Mouse (Mus musculus) ovary, adult 18-20 months (tissue): ENCODE data around the gene Habp4.

Experiments
- DNase-seq: peaks from one replicate; pipeline ENCODE4 v3.0.0; 2022; ENCODE audit warnings: low spot score, mixed read lengths

The Habp4 gene

GRCm38 (mm10) chr13:64178746-64179652 is 17.4 kb downstream of the Habp4 start:
- DNase-seq: no peak

- no peak for DNase-seq
Measured at GRCm38 (mm10) chr13:64180300-64180699, 18.7 kb downstream of the Habp4 start.

- no peak for DNase-seq
Measured at GRCm38 (mm10) chr13:64180888-64181287, 19.3 kb downstream of the Habp4 start.

- DNase-seq: no peak
Measured at GRCm38 (mm10) chr13:64182091-64182490, 20.5 kb downstream of the Habp4 start.

- DNase-seq: no peak
Measured at GRCm38 (mm10) chr13:64183583-64183982, 22.0 kb downstream of the Habp4 start.

- DNase-seq: no peak
Measured at GRCm38 (mm10) chr13:64184361-64184760, 22.7 kb downstream of the Habp4 start.

- DNase-seq: no peak
Measured at GRCm38 (mm10) chr13:64185176-64185575, 23.6 kb downstream of the Habp4 start.

GRCm38 (mm10) chr13:64185586-64185985 is 24.0 kb downstream of the Habp4 start:
- no peak for DNase-seq

GRCm38 (mm10) chr13:64186516-64186915 is 24.9 kb downstream of the Habp4 start:
- DNase-seq: no peak

- DNase-seq: no peak
Measured at GRCm38 (mm10) chr13:64187065-64187464, 25.4 kb downstream of the Habp4 start.

- no peak for DNase-seq
Measured at GRCm38 (mm10) chr13:64197899-64198298, 36.3 kb downstream of the Habp4 start.

GRCm38 (mm10) chr13:64198310-64198709 is 36.7 kb downstream of the Habp4 start:
- no peak for DNase-seq

GRCm38 (mm10) chr13:64200911-64201310 is 39.3 kb downstream of the Habp4 start:
- DNase-seq: no peak

GRCm38 (mm10) chr13:64204726-64205125 is 43.1 kb downstream of the Habp4 start:
- DNase-seq: no peak

GRCm38 (mm10) chr13:64205186-64205585 is 43.6 kb downstream of the Habp4 start:
- DNase-seq: no peak

GRCm38 (mm10) chr13:64208146-64208545 is 46.5 kb downstream of the Habp4 start:
- DNase-seq: no peak

- no peak for DNase-seq
Measured at GRCm38 (mm10) chr13:64211995-64212603, 50.5 kb downstream of the Habp4 start.

GRCm38 (mm10) chr13:64214891-64215290 is 53.3 kb downstream of the Habp4 start:
- DNase-seq: no peak

- no peak for DNase-seq
Measured at GRCm38 (mm10) chr13:64225738-64226137, 64.1 kb downstream of the Habp4 start.

GRCm38 (mm10) chr13:64226725-64227124 is 65.1 kb downstream of the Habp4 start:
- DNase-seq: no peak

GRCm38 (mm10) chr13:64233139-64233538 is 71.5 kb downstream of the Habp4 start:
- DNase-seq: no peak

GRCm38 (mm10) chr13:64235062-64235715 is 73.6 kb downstream of the Habp4 start:
- DNase-seq: no peak

- no peak for DNase-seq
Measured at GRCm38 (mm10) chr13:64235777-64236176, 74.2 kb downstream of the Habp4 start.
